Mouse (Mus musculus): ENCODE measurements around the gene Psapl1. TPM values are rescaled to one million over a fixed set of nuclear protein-coding genes. Genes with fewer than 3 reads are reported as not detected.

The Psapl1 gene
- polyA plus RNA-seq, 1 experiment from 2014 or later, result not detected

- H3K9me3 ChIP-seq (replicated peaks), result no peaks in the 10 kb centered on the region
- no peaks in the 10 kb centered on the region for H3K4me1 ChIP-seq
- 72% methylated on average over 7 of the region's 7 CpGs for WGBS (ENCODE audit: insufficient replicate concordance)
- no peak overlapping the region for H3K9ac ChIP-seq
- no peak for ATAC-seq
- H3K4me3 ChIP-seq, result no peak overlapping the region
- H3K27me3 ChIP-seq (replicated peaks), result no peaks in the 10 kb centered on the region
- no peak overlapping the region for H3K27ac ChIP-seq
- H3K36me3 ChIP-seq, result no peaks in the 10 kb centered on the region
- no peak overlapping the region for H3K4me2 ChIP-seq
Measured at GRCm38 (mm10) chr5:36182326-36182725, 21.5 kb upstream of the Psapl1 start.

DNA sequence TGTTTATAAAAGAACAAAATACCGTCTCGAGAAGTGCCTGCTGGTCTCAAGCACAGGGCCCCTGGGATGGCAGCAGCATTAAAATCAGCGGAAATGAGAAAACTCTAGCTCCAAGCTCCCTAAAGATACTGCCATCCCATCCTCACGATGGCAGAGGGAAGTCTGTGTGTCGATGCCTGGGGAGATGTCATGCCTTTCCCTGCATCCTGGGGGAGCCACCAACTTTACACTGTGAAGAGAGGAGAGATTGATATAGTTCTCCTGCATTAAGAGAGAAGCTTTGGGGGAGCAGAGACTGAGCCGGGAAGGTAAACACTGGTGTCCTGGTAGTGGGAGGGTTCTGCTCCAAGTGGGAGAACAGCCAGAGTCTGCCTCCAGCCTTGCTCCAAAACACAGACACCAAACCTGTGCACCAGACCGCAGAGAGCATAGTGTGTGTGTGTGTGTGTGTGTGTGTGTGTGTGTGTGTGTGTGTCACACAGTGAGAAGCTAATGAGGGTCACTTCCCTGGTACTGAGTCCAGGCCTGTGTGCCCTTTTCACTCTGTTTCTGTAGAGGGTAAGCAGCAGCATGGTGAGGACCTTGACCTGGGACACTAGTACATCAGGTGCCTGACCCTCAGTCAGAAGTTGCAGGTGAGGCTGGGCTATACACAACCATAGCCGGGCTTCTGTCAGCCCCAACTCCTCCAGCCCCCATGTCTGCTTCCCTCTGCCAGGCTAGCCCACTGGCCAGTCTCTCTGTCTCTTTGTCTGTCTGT lies 17.3 kb upstream of the Psapl1 start:
- no peaks in the 10 kb centered on the region for H3K27me3 ChIP-seq (replicated peaks)
- no peak overlapping the region for H3K9ac ChIP-seq
- no peaks in the 10 kb centered on the region for H3K36me3 ChIP-seq
- no peaks in the 10 kb centered on the region for H3K4me1 ChIP-seq
- no peak for ATAC-seq
- WGBS (ENCODE audit: insufficient replicate concordance), result 41% methylated on average over 8 of the region's 8 CpGs
- H3K4me2 ChIP-seq, result no peak overlapping the region
- no peak overlapping the region for H3K27ac ChIP-seq
- no peak overlapping the region for H3K4me3 ChIP-seq
- H3K9me3 ChIP-seq (replicated peaks), result no peaks in the 10 kb centered on the region

GRCm38 (mm10) chr5:36188310-36188709 lies 15.5 kb upstream of the Psapl1 start:
- Histone ChIP-seq H3K9ac (no peak overlapping the region), H3K36me3 (no peaks in the 10 kb centered on the region), H3K4me3 (no peak overlapping the region), H3K4me2 (no peak overlapping the region), H3K27me3 (replicated peaks) (no peaks in the 10 kb centered on the region), H3K4me1 (no peaks in the 10 kb centered on the region), H3K9me3 (replicated peaks) (no peaks in the 10 kb centered on the region), H3K27ac (no peak overlapping the region)
- 68% methylated on average over 4 of the region's 4 CpGs for WGBS (ENCODE audit: insufficient replicate concordance)
- no peak for ATAC-seq

DNA sequence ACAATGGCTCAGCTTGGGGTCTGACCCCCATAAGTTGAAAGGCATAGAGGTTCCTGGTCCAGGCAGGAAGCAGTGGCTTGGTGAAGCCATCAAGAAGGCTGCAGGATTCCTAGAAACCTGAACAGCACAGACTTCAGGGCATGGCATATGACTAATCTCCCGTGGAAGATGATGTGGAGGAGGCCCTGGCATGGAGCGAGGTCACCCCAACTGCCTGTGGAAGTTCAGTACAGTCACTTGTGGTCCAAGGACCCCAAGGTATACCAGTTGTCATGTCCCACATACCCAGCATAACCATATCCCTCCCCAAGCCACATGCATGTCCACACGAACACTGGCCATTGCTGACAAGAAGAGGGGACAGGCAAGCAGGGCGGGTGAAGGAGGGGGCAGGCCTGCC lies 12.5 kb upstream of the Psapl1 start:
- H3K4me2 ChIP-seq, result no peak overlapping the region
- no peak overlapping the region for H3K27ac ChIP-seq
- no peak overlapping the region for H3K9ac ChIP-seq
- no peaks in the 10 kb centered on the region for H3K27me3 ChIP-seq (replicated peaks)
- ATAC-seq, result no peak
- no peak overlapping the region for H3K4me3 ChIP-seq
- no peaks in the 10 kb centered on the region for H3K4me1 ChIP-seq
- no peaks in the 10 kb centered on the region for H3K36me3 ChIP-seq
- no peaks in the 10 kb centered on the region for H3K9me3 ChIP-seq (replicated peaks)
- WGBS (ENCODE audit: insufficient replicate concordance), result 60% methylated on average over 4 of the region's 4 CpGs

GRCm38 (mm10) chr5:36191876-36192275 lies 11.9 kb upstream of the Psapl1 start:
- Histone ChIP-seq H3K9ac (no peak overlapping the region), H3K4me1 (no peaks in the 10 kb centered on the region), H3K9me3 (replicated peaks) (no peaks in the 10 kb centered on the region), H3K27me3 (replicated peaks) (no peaks in the 10 kb centered on the region), H3K4me2 (no peak overlapping the region), H3K36me3 (no peaks in the 10 kb centered on the region), H3K27ac (no peak overlapping the region), H3K4me3 (no peak overlapping the region)
- no peak for ATAC-seq
- WGBS (ENCODE audit: insufficient replicate concordance), result 75% methylated on average over 3 of the region's 3 CpGs

GRCm38 (mm10) chr5:36192677-36193076 lies 11.1 kb upstream of the Psapl1 start:
- Histone ChIP-seq H3K4me2 (no peak overlapping the region), H3K9me3 (replicated peaks) (no peaks in the 10 kb centered on the region), H3K27ac (no peak overlapping the region), H3K4me1 (no peaks in the 10 kb centered on the region), H3K27me3 (replicated peaks) (no peaks in the 10 kb centered on the region), H3K9ac (no peak overlapping the region), H3K36me3 (no peaks in the 10 kb centered on the region), H3K4me3 (no peak overlapping the region)
- no peak for ATAC-seq
- WGBS (ENCODE audit: insufficient replicate concordance), result 55% methylated on average over 2 of the region's 2 CpGs

GRCm38 (mm10) chr5:36194631-36195030 lies 9.2 kb upstream of the Psapl1 start:
- Histone ChIP-seq H3K4me1 (no peaks in the 10 kb centered on the region), H3K4me3 (no peak overlapping the region), H3K9ac (no peak overlapping the region), H3K27ac (no peak overlapping the region), H3K36me3 (no peaks in the 10 kb centered on the region), H3K4me2 (no peak overlapping the region), H3K27me3 (replicated peaks) (no peaks in the 10 kb centered on the region), H3K9me3 (replicated peaks) (no peaks in the 10 kb centered on the region)
- ATAC-seq, result no peak
- WGBS (ENCODE audit: insufficient replicate concordance), result 46% methylated on average over 3 of the region's 4 CpGs

DNA sequence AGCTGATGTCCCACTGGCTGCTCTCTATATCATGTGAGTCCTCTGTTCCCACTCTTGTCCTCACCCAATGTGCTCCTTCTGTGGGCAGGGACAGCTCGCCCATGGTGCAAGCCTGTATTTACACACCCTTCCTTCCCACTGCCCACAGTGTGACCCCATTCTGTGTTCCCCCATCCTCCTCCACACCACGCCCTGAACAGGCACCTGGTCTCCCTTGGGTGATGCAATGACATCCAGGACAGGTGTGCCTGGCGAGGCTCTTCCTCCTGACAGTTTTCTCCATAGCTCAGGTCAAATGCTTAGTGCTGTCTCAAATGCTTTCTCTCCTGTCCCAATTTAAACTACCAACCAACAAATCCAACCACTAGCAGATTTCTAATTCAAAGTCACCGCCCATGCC lies 8.4 kb upstream of the Psapl1 start:
- no peaks in the 10 kb centered on the region for H3K36me3 ChIP-seq
- ATAC-seq, result no peak
- H3K27me3 ChIP-seq (replicated peaks), result no peaks in the 10 kb centered on the region
- no peak overlapping the region for H3K27ac ChIP-seq
- H3K9ac ChIP-seq, result no peak overlapping the region
- H3K4me3 ChIP-seq, result no peak overlapping the region
- no peaks in the 10 kb centered on the region for H3K4me1 ChIP-seq
- H3K9me3 ChIP-seq (replicated peaks), result no peaks in the 10 kb centered on the region
- 42% methylated on average over 4 of the region's 4 CpGs for WGBS (ENCODE audit: insufficient replicate concordance)
- H3K4me2 ChIP-seq, result no peak overlapping the region

DNA sequence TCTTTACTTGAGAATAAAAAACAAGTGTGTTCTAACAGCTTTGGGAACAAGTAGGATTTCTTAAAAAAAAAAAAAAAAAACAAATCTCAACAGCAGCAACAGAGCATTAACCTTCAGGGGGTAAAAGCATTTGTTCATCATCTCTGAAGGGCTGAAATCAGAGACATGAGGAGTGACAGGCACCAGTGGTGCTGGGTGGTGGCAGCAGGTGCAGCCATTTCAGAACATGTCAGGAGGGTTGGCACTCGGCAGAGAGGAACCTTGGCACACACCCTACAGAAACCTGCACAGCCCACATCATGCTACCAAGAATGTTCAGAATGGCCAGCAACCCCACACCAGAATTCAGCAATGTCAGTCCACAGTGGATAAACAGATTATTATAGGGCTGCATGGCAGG lies 4.3 kb upstream of the Psapl1 start:
- no peaks in the 10 kb centered on the region for H3K27me3 ChIP-seq (replicated peaks)
- no peak overlapping the region for H3K27ac ChIP-seq
- no peaks in the 10 kb centered on the region for H3K9me3 ChIP-seq (replicated peaks)
- H3K4me2 ChIP-seq, result no peak overlapping the region
- H3K36me3 ChIP-seq, result no peaks in the 10 kb centered on the region
- no peak for ATAC-seq
- 47% methylated on average over 1 of the region's 1 CpGs for WGBS (ENCODE audit: insufficient replicate concordance)
- no peak overlapping the region for H3K9ac ChIP-seq
- H3K4me3 ChIP-seq, result no peak overlapping the region
- no peaks in the 10 kb centered on the region for H3K4me1 ChIP-seq

DNA sequence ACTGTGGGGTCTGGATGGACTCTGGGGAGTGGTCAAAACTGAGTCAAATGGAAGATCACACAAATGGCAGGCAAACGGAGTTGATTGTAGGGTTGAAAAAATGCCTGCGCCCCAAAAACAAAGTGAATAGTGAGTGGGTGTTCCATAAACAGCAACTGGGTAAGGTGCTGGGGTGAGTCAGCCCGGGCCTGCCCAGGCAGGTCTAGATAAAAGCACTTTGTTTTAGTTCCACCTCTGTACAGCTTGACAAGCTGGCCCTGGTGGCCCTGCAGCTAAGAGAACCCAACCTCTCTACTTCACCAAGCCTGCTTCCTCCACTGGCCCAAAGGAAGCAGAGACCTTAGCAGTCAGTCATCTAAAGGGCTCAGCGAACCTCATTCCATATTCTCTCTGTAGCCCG lies 1.0 kb upstream of the Psapl1 start:
- WGBS (ENCODE audit: insufficient replicate concordance), result 59% methylated on average over 5 of the region's 5 CpGs
- H3K9ac ChIP-seq, result no peak overlapping the region
- H3K4me2 ChIP-seq, result no peak overlapping the region
- H3K27ac ChIP-seq, result no peak overlapping the region
- no peaks in the 10 kb centered on the region for H3K4me1 ChIP-seq
- H3K4me3 ChIP-seq, result no peak overlapping the region
- H3K36me3 ChIP-seq, result no peaks in the 10 kb centered on the region
- ATAC-seq, result no peak
- H3K27me3 ChIP-seq (replicated peaks), result no peaks in the 10 kb centered on the region
- no peaks in the 10 kb centered on the region for H3K9me3 ChIP-seq (replicated peaks)

DNA sequence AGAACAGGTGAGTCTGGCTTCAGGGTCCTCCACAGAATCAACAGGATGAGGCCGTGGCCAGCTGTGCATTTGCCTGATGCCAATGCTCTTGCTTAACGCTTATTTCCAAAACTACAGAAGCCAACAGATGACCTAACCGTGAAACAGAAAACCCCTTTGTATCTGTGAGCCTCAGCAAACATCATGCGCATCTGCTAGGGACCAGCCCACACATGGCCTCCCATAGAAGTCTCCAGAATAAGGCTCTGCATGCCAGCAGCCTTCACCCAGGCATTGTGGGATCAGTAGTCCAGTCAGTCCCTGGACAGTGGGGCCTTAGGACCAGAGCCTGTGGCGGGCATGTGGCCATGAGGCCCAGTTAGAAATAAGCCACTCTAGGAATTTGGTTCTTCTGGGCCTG lies 400 bp upstream of the Psapl1 start:
- no peak for ATAC-seq
- Histone ChIP-seq H3K36me3 (no peaks in the 10 kb centered on the region), H3K4me2 (no peak overlapping the region), H3K4me3 (no peak overlapping the region), H3K27me3 (replicated peaks) (no peaks in the 10 kb centered on the region), H3K27ac (no peak overlapping the region), H3K9ac (no peak overlapping the region), H3K4me1 (no peaks in the 10 kb centered on the region), H3K9me3 (replicated peaks) (no peaks in the 10 kb centered on the region)
- WGBS (ENCODE audit: insufficient replicate concordance), result 76% methylated on average over 5 of the region's 5 CpGs

- Histone ChIP-seq H3K9ac (no peak overlapping the region), H3K27ac (no peak overlapping the region), H3K4me3 (no peak overlapping the region), H3K27me3 (replicated peaks) (no peaks in the 10 kb centered on the region), H3K4me1 (no peaks in the 10 kb centered on the region), H3K36me3 (no peaks in the 10 kb centered on the region), H3K9me3 (replicated peaks) (no peaks in the 10 kb centered on the region), H3K4me2 (no peak overlapping the region)
- WGBS (ENCODE audit: insufficient replicate concordance), result 67% methylated on average over 11 of the region's 11 CpGs
- no peak for ATAC-seq
Measured at GRCm38 (mm10) chr5:36205397-36205796, 1.6 kb downstream of the Psapl1 start.

DNA sequence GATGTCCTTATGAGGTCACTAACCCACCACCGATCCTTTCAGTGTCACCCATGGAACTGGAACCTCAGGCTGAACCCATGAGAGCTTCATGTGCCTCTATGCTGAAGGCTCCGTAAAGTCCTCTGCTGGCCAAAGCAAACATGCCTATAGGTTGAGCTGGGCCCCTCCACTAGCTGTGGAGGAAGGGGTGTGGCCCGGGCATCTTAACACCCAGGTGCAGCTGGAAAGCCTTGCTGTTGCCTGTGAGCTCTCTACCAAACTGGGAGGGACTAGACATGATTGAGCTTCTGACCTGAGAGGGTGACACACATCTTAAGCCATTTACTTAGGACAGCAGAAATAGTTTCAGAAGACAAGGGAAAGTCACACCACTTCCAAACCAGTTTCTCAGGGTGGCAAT lies 5.0 kb downstream of the Psapl1 start:
- ATAC-seq, result no peak

More for the DNA sequence above, 5.0 kb downstream of the Psapl1 start:
- no peaks in the 10 kb centered on the region for H3K27me3 ChIP-seq (replicated peaks)
- H3K4me1 ChIP-seq, result no peaks in the 10 kb centered on the region
- H3K4me2 ChIP-seq, result no peak overlapping the region
- no peaks in the 10 kb centered on the region for H3K9me3 ChIP-seq (replicated peaks)
- 61% methylated on average over 3 of the region's 3 CpGs for WGBS (ENCODE audit: insufficient replicate concordance)
- no peak overlapping the region for H3K4me3 ChIP-seq
- H3K9ac ChIP-seq, result no peak overlapping the region
- no peaks in the 10 kb centered on the region for H3K36me3 ChIP-seq
- no peak overlapping the region for H3K27ac ChIP-seq

Data from liver, embryonic 12.5 days (tissue).